Mouse (Mus musculus) inflammation-experienced regulatory T-cells, adult 6 months (primary cell): ENCODE data around the gene Olfr896-ps1. TPM values are rescaled to one million over a fixed set of nuclear protein-coding genes. Genes with fewer than 3 reads are reported as not detected.

Experiments
- ATAC-seq: one replicate; pipeline ENCODE4 v1.8.0; 2017
- polyA plus RNA-seq, 3 experiments: library from polyadenylated mRNA; unstranded; fragments of 100-300 nt; shearing (Covaris generic); gene quantifications; one replicate each; pipeline ENCODE4 v1.2.1; 2017

Gene Olfr896-ps1
- polyA plus RNA-seq: not detected

- no peak for ATAC-seq
Measured at GRCm38 (mm10) chr9:38290807-38291206, at the start of gene Olfr896-ps1. Gene Olfr896-ps1, plus strand, starts transcription at chr9:38291107.

GRCm38 (mm10) chr9:38252474-38252873 is 38.4 kb upstream of the Olfr896-ps1 start, which contains the start of gene Olfr143:
Gene Olfr143, plus strand, starts transcription at chr9:38252774.
- no peak for ATAC-seq

DNA sequence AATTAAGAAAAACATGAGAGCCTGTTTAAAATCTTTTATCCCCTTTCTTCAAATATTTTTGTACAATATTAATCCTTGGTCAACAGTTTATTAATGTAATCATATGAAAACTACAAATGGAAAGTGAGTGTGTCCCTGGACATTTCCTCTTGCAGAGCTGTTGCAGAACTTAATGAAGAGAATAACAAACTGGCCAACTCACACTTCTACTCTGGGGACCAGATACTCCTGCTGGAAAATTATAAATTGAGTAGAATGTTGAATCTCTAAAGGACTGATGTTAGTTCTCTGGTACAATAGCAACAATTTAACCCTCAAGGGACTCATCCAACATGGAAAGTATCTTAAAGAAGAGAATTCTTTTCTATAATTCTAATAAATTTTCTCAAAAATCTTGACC is 23.4 kb upstream of the Olfr896-ps1 start, which contains the start of gene Olfr895:
Gene Olfr895 (plus strand): TSS at position 301 of the 400 bp plus-strand sequence.
- ATAC-seq: no peak

DNA sequence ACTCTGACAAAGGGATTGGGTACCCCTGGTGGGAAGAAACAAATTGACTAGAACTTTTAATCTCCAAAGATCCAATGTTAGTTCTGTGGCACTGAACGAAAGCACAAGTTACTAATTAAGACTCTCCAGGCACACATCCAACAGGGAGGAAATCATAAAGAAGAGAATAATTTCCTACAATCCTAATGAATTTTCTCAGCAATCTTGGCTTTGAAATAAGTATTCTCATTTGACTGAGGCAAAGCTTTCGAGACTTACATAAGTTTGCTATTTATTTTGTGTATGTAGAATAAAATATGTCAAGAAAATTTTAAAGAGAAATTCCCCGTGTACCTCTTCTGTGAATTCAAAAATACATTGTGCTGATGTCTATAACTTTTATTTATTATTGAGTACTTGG is 37.9 kb downstream of the Olfr896-ps1 start, which contains the start of gene Olfr25:
Gene Olfr25 (plus strand): TSS at position 301 of the 400 bp plus-strand sequence.
- ATAC-seq: no peak

Other genes with a start within 250 kb of the Olfr896-ps1 start
- not detected for gene Olfr884, start 244.6 kb upstream of the Olfr896-ps1 start, polyA plus RNA-seq
- gene Olfr885, start 229.8 kb upstream of the Olfr896-ps1 start, polyA plus RNA-seq: not detected
- gene Olfr887, start 207.0 kb upstream of the Olfr896-ps1 start, polyA plus RNA-seq: not detected
- gene Olfr888, start 183.0 kb upstream of the Olfr896-ps1 start, polyA plus RNA-seq: not detected
- gene Olfr889, start 175.9 kb upstream of the Olfr896-ps1 start, polyA plus RNA-seq: under 1 TPM in 2 of 3 experiments, not detected in 1; 0.09 to 0.21 TPM
- gene Olfr890, start 148.6 kb upstream of the Olfr896-ps1 start, polyA plus RNA-seq: under 1 TPM in 1 of 3 experiments, not detected in 2; 0.22 TPM
- not detected for gene Olfr891, start 110.3 kb upstream of the Olfr896-ps1 start, polyA plus RNA-seq
- not detected for gene Olfr893, start 82.7 kb upstream of the Olfr896-ps1 start, polyA plus RNA-seq
- not detected for gene Olfr894, start 73.1 kb upstream of the Olfr896-ps1 start, polyA plus RNA-seq
- gene Olfr143, start 38.3 kb upstream of the Olfr896-ps1 start, polyA plus RNA-seq: not detected
- not detected for gene Olfr895, start 23.3 kb upstream of the Olfr896-ps1 start, polyA plus RNA-seq
- not detected for gene Olfr25, start 38.0 kb downstream of the Olfr896-ps1 start, polyA plus RNA-seq
- not detected for gene Olfr898, start 57.3 kb downstream of the Olfr896-ps1 start, polyA plus RNA-seq
- gene Olfr250, start 75.8 kb downstream of the Olfr896-ps1 start, polyA plus RNA-seq: under 1 TPM in 1 of 3 experiments, not detected in 2; 0.08 TPM
- not detected for gene Olfr251, start 86.0 kb downstream of the Olfr896-ps1 start, polyA plus RNA-seq
- not detected for gene Olfr147, start 110.6 kb downstream of the Olfr896-ps1 start, polyA plus RNA-seq
- gene Olfr901, start 138.3 kb downstream of the Olfr896-ps1 start, polyA plus RNA-seq: not detected
- not detected for gene Olfr902, start 156.5 kb downstream of the Olfr896-ps1 start, polyA plus RNA-seq
- gene Olfr904, start 172.0 kb downstream of the Olfr896-ps1 start, polyA plus RNA-seq: not detected
- under 1 TPM in 1 of 3 experiments, not detected in 2; 0.09 TPM for gene Olfr905, start 180.0 kb downstream of the Olfr896-ps1 start, polyA plus RNA-seq
- not detected for gene Olfr906, start 196.0 kb downstream of the Olfr896-ps1 start, polyA plus RNA-seq
- gene Olfr907, start 204.7 kb downstream of the Olfr896-ps1 start, polyA plus RNA-seq: not detected
- under 1 TPM in 2 of 3 experiments, not detected in 1; 0.09 to 0.67 TPM for gene Olfr911-ps1, start 230.5 kb downstream of the Olfr896-ps1 start, polyA plus RNA-seq
- gene Olfr910, start 246.7 kb downstream of the Olfr896-ps1 start, polyA plus RNA-seq: not detected